Mouse (Mus musculus) stomach, embryonic 15.5 days (tissue): Measurements from ENCODE around the gene Rgs13. TPM values are rescaled to one million over a fixed set of nuclear protein-coding genes. Genes with fewer than 3 reads are reported as not detected.
"Not testable (repeated sequence)": the region's sequence is repeated elsewhere in the genome, so short reads cannot be mapped to it uniquely, and the experiment has no call there.

Experiments
- ATAC-seq: fragments of 200-750 bp; cut with Nextera tagmentation; 2 replicates; pipeline ENCODE4 v1.8.0; 2017; ENCODE audit warnings: low read depth, moderate number of reproducible peaks, moderate TSS enrichment; ENCODE audit not compliant: insufficient read depth, low FRiP score
- H3K27ac ChIP-seq: fragments of 300-500 bp; sonication (generic); 2 replicates; pipeline ENCODE4 v1.5.1; 2015; ENCODE audit warnings: mild to moderate bottlenecking, inconsistent platforms
- H3K27me3 ChIP-seq: fragments of 300-500 bp; sonication (generic); replicated peaks from 2 replicates; pipeline ENCODE4 v1.6.1; 2015; ENCODE audit warnings: inconsistent platforms
- H3K36me3 ChIP-seq: fragments of 300-500 bp; sonication (generic); 2 replicates; pipeline ENCODE4 v1.6.1; 2015; ENCODE audit warnings: inconsistent platforms
- H3K4me1 ChIP-seq: fragments of 300-500 bp; sonication (generic); 2 replicates; pipeline ENCODE4 v1.6.1; 2015; ENCODE audit warnings: inconsistent platforms
- H3K4me2 ChIP-seq: fragments of 300-500 bp; sonication (generic); 2 replicates; pipeline ENCODE4 v1.6.1; 2015; ENCODE audit warnings: mild to moderate bottlenecking, inconsistent platforms
- H3K4me3 ChIP-seq: fragments of 300-500 bp; sonication (generic); replicated peaks from 2 replicates; pipeline ENCODE4 v1.5.1; 2015; ENCODE audit warnings: inconsistent platforms
- H3K9ac ChIP-seq: fragments of 300-500 bp; sonication (generic); 2 replicates; pipeline ENCODE4 v1.6.1; 2015; ENCODE audit warnings: inconsistent platforms
- H3K9me3 ChIP-seq: fragments of 300-500 bp; sonication (generic); 2 replicates; pipeline ENCODE4 v1.6.1; 2016; ENCODE audit warnings: inconsistent platforms
- WGBS: fragments of 180-500 bp; shearing (Covaris S2); methylation state at CpG from one replicate; pipeline ENCODE4 v1.1.7; 2015; 5-methylcytosine and 5-hydroxymethylcytosine counted together
- polyA plus RNA-seq: library from polyadenylated mRNA; unstranded; fragments of >200 nt; fragmentation: Nextera tagmentation; extraction: Ambion mirVana; gene quantifications from 2 replicates; pipeline ENCODE4 v1.2.1, GENCODE M21; 2015

Rgs13 gene
- polyA plus RNA-seq, 1 experiment from 2014 or later = 0.12 TPM

DNA sequence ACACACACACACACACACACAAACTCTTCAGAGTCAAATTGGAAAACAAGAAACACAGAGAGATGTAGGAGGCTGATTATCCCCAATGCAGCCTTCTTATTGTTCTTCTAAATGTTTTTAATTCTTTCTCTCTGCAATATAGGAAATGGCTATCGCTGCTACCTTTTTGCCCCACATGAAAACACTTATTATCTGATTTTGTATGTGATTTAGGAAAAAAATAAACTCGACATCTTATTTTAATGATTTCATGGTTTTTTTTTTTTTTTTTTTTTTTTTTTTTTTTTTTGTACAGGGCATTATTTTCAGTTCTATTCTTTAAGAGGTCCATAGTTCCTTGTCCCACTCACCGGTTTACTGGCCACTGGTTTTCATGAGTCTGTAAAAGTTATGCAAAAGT lies 27.2 kb downstream of the Rgs13 start:
- Histone ChIP-seq H3K27ac (no peak overlapping the region), H3K9me3 (no peaks in the 10 kb centered on the region), H3K4me3 (no peak overlapping the region), H3K27me3 (no peaks in the 10 kb centered on the region), H3K36me3 (no peaks in the 10 kb centered on the region), H3K4me2 (no peak overlapping the region), H3K9ac (no peak overlapping the region), H3K4me1 (no peaks in the 10 kb centered on the region)
- 84% methylated on average over 3 of the region's 3 CpGs for WGBS
- ATAC-seq = no peak

DNA sequence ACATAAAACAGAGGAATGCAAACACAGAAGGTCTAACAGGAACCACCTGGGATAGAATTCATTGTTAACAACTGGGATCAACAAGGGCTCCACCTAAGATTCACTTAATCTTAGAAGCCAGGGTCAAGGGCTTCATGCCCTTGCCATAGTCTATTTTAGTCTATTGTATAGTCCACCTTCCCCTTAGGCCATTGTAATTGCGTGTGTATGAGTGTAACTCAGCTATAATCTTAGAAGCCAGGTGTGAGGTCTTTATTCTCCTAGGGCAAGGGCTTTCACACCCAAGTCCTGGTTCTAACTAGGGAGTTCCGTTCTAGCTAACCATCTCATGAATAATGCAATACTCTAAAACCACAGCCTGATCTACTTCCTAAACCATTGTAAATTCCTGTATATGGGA lies 35.8 kb downstream of the Rgs13 start:
- not testable (repeated sequence) for H3K4me3 ChIP-seq, H3K4me2 ChIP-seq, H3K27me3 ChIP-seq, H3K4me1 ChIP-seq, H3K27ac ChIP-seq, H3K9me3 ChIP-seq, H3K36me3 ChIP-seq, ATAC-seq, H3K9ac ChIP-seq
- WGBS = 77% methylated on average over 2 of the region's 2 CpGs

DNA sequence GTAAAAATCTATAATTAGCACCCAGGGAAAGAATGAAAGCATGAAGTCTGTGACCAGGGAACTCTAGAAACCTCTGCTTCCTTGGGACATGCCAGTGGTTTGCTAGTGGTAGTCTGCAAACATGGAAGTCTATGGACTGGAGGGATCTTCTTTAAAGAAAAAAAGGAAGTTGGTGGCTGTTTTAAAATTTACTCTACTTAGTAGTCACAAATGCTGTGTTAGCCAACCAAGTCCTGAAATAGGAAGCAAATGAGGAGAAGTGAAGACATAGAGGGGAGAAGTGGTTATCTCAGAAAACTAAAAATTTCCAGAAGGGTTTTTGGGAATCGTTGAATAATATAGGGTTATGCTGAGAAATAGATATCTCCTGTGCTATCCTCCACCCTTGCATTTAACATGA lies 37.3 kb downstream of the Rgs13 start:
- H3K4me1 ChIP-seq = no peaks in the 10 kb centered on the region
- ATAC-seq = no peak
- H3K36me3 ChIP-seq = no peaks in the 10 kb centered on the region
- H3K27ac ChIP-seq = no peak overlapping the region
- no peak overlapping the region for H3K4me2 ChIP-seq
- no peaks in the 10 kb centered on the region for H3K27me3 ChIP-seq
- H3K4me3 ChIP-seq = no peak overlapping the region
- WGBS = 91% methylated on average over 1 of the region's 1 CpGs
- no peak overlapping the region for H3K9ac ChIP-seq
- H3K9me3 ChIP-seq = no peaks in the 10 kb centered on the region

DNA sequence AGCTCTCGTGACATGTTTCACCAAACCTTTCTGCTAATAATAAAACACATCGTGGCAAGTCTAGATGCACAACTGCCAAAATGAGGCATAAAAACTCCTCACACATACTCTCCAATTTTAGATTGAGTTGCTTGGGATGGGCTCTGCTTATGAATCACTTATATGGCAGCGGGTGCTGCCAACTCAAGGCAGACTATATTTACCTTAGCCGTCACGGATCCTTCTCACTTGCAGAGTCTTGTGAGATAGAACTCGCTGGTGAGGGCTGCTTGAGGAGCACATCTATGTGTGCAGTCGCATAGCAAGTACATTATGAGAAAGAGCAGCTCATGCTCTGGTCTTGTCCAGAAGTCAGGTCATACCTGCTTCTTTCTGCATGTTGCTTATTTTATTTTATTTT lies 49.2 kb downstream of the Rgs13 start:
- no peaks in the 10 kb centered on the region for H3K36me3 ChIP-seq
- WGBS = 77% methylated on average over 7 of the region's 7 CpGs

DNA sequence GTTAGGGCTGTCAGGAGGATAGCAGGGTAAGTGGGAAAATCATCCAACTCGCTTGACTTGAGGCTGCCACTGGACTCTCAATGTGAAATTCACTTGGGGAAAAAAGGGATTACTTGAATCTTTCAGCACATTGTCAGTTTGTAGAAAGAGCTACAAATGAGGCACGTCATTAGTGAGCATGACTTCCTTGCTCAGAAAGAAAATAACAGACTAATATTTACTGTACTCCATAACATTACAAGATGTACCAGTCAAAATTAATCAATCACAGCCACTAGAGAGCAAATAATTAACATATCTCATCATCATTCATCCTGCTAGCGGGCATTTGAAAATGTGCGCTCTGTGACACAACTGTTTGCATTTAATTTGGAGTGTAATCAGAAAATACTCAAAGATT lies 57.1 kb downstream of the Rgs13 start:
- 75% methylated on average over 4 of the region's 4 CpGs for WGBS
- no peak overlapping the region for H3K4me3 ChIP-seq
- no peak for ATAC-seq
- no peak overlapping the region for H3K9ac ChIP-seq
- no peak overlapping the region for H3K27ac ChIP-seq
- no peaks in the 10 kb centered on the region for H3K36me3 ChIP-seq
- no peaks in the 10 kb centered on the region for H3K27me3 ChIP-seq
- H3K4me1 ChIP-seq = no peaks in the 10 kb centered on the region
- no peaks in the 10 kb centered on the region for H3K9me3 ChIP-seq
- no peak overlapping the region for H3K4me2 ChIP-seq

More for the DNA sequence above, 49.2 kb downstream of the Rgs13 start:
- H3K4me1 ChIP-seq = no peaks in the 10 kb centered on the region
- no peak overlapping the region for H3K4me3 ChIP-seq
- ATAC-seq = no peak
- no peak overlapping the region for H3K4me2 ChIP-seq
- no peaks in the 10 kb centered on the region for H3K9me3 ChIP-seq
- no peak overlapping the region for H3K27ac ChIP-seq
- H3K27me3 ChIP-seq = no peaks in the 10 kb centered on the region
- no peak overlapping the region for H3K9ac ChIP-seq

DNA sequence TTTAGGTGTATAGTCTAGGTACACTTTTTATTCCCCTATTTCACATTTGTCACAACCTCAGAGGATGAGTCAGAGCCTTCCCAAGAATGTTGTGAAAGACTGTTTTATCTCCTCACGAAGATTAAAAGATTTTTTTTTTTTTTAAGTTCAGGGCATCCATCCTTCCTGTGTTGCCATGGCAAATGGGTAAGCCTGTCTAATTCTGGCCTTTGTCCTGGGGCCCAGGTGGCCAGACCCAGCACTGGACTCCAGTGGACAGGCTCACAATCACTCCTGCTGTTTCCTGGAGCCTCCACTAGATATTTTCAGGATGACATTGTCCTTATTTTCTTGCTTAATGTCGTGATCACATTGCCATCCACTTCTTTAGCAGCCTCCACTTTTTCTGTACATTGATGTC lies 57.7 kb downstream of the Rgs13 start:
- Histone ChIP-seq H3K9ac (no peak overlapping the region), H3K36me3 (no peaks in the 10 kb centered on the region), H3K27me3 (no peaks in the 10 kb centered on the region), H3K4me1 (no peaks in the 10 kb centered on the region), H3K27ac (no peak overlapping the region), H3K4me3 (no peak overlapping the region), H3K9me3 (no peaks in the 10 kb centered on the region), H3K4me2 (no peak overlapping the region)
- 53% methylated on average over 2 of the region's 2 CpGs for WGBS
- no peak for ATAC-seq

DNA sequence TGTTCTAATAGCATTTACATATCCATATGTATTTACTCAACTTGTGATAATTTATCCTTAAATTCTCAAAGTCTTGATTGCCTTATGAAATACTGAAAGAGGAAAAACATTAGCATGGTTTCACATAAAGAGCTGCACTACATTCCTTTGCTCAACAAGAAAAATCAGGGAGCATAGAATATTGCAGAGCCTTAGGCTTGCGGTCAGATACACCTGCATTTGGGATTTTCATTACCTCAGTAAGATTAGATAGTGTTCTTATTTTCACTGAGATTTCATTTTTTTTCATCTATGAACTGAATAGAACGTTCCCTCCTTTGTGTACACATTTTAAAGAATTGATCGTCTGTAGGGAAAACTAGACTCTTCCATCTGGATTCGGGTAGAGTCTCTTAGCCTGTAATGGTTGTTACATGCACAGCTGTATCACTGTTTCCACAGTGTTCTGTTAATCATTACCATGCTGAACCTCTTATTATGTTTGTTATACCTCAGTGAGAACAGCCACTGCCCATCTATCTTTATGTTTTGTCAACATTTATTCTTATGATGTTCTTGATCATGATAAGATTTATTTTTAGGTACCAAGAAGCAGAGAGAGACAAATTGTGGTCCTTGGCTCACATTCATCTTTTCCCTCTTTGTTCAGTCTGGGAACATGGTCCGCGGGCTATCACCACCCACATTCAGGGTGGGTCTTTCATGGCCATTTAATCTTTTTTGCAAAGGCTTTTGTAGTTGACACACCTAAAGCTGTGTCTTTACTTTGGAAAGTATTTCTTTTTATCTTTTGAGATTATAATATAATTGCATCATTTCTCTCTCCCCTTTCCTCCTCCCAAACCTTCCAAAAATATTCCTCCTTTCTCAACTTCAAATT lies 61.1 kb downstream of the Rgs13 start:
- H3K36me3 ChIP-seq = no peaks in the 10 kb centered on the region
- no peak overlapping the region for H3K9ac ChIP-seq
- H3K4me2 ChIP-seq = no peak overlapping the region
- H3K27me3 ChIP-seq = no peaks in the 10 kb centered on the region
- H3K4me1 ChIP-seq = no peaks in the 10 kb centered on the region
- no peaks in the 10 kb centered on the region for H3K9me3 ChIP-seq
- no peak overlapping the region for H3K27ac ChIP-seq
- peak; percentile 89 for ATAC-seq
- H3K4me3 ChIP-seq = no peak overlapping the region
- WGBS = 62% methylated on average over 6 of the region's 6 CpGs

DNA sequence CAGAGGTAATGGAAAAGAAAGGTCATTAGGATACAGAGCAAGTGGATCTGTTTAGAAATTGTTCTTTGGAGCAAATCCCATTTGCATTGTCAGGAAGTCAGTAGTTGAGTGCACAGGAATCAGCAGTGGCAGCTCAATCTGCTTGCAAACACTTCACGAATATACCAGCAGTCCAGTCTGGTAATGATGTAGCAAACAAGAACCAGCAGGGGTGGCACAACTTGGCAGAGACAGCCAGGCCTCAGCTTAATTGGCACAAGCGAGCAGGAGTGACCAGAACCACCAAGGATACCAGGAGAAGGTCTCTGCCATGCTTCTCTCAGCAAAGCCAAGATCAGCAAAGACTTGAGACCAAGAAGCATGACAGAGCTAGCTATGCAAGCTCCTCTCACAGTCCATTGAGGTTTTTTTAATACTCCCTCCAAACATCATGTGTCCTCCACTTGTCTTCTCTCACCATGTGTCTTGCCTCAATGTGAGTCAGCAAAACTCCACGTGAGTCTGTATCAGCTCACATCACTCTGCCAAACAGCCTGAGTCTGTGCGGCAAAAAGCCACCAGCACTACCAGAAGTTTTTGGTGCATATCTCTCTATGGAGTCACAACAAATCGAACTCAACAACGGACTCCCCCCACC lies 63.6 kb downstream of the Rgs13 start:
- Histone ChIP-seq H3K36me3 (no peaks in the 10 kb centered on the region), H3K9me3 (no peaks in the 10 kb centered on the region), H3K9ac (no peak overlapping the region), H3K27me3 (no peaks in the 10 kb centered on the region), H3K4me2 (no peak overlapping the region), H3K4me1 (no peaks in the 10 kb centered on the region), H3K27ac (no peak overlapping the region), H3K4me3 (no peak overlapping the region)
- no peak for ATAC-seq
- 69% methylated on average over 6 of the region's 6 CpGs for WGBS

DNA sequence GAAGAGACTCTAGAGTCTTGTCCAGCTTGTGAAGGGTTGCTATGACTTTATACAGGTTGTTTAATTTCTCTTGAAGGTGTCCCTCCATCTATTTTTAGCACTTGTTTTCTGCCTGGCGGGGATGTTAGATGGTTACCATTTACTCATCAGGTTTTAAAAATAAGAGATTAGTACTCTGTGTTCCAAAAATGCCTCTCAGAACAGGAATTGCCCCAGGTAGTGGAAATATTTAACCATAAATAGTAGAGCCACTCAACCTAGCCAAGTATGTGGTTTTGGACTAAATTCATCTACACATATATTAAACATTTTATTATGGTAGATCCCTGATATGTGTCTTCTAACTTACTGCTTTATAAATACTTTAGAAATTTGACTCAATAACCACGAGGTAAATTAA lies 64.2 kb downstream of the Rgs13 start:
- ATAC-seq = no peak
- no peak overlapping the region for H3K9ac ChIP-seq
- no peak overlapping the region for H3K4me2 ChIP-seq
- H3K4me3 ChIP-seq = no peak overlapping the region
- no peaks in the 10 kb centered on the region for H3K9me3 ChIP-seq
- H3K36me3 ChIP-seq = no peaks in the 10 kb centered on the region
- no peaks in the 10 kb centered on the region for H3K27me3 ChIP-seq
- no peaks in the 10 kb centered on the region for H3K4me1 ChIP-seq
- 58% methylated on average over 2 of the region's 2 CpGs for WGBS
- no peak overlapping the region for H3K27ac ChIP-seq

DNA sequence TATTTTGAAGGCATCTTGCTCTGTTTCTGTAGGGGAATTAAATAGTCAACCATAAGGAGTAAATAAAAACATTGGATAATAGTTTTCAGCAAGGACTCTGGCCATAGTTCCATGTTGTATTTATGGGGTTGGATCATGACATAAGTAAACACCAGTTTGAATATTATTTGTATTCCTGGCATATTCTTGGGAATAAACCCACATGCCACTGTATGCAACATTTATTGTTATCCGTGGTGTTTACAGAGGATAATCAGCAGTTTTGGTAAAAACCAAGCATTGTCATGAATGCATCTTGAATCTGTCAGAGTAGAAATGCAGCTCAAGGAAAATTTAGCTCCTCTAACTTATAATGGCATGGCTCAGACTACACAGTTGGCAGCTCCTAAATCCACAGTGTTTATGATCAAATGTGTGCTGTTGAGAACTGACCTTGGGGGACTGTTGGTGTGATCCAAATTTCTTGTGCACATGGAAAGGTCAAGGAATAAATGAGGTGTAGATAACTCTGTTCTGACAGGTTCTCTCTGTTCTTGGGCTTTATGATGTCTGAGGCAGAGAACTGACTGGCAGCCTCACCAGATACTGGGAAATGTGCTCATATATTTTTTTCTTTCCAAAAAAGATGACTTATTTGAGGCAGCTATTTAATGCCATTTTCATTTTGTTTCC lies 78.4 kb downstream of the Rgs13 start:
- Histone ChIP-seq H3K4me2 (no peak overlapping the region), H3K27me3 (no peaks in the 10 kb centered on the region), H3K9me3 (no peaks in the 10 kb centered on the region), H3K4me1 (no peaks in the 10 kb centered on the region), H3K4me3 (no peak overlapping the region), H3K9ac (no peak overlapping the region), H3K36me3 (no peaks in the 10 kb centered on the region), H3K27ac (no peak overlapping the region)
- 63% methylated on average over 1 of the region's 1 CpGs for WGBS
- ATAC-seq = no peak

DNA sequence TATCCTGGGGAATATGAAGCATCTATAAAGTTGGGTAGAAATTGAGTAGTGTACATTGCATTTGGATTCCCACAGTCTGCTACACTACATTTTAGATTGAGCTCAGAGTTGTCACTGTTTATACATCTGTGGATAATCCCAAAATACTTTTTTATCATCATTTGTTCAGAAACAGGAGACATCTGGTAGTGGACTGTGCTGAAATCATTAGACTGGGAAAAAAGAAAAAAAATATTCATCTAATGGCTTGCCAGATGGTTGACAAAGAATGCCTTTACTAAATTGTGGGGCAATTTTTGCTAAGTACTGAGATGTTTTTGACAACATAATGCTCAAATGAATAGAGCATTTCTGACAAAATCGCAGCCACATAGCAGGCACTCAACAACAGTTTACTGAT lies 86.8 kb downstream of the Rgs13 start:
- no peaks in the 10 kb centered on the region for H3K9me3 ChIP-seq
- no peak overlapping the region for H3K27ac ChIP-seq
- H3K4me1 ChIP-seq = no peaks in the 10 kb centered on the region
- H3K4me2 ChIP-seq = no peak overlapping the region
- no peak overlapping the region for H3K4me3 ChIP-seq
- no peak for ATAC-seq
- no peak overlapping the region for H3K9ac ChIP-seq
- no peaks in the 10 kb centered on the region for H3K27me3 ChIP-seq
- 72% methylated on average over 1 of the region's 1 CpGs for WGBS
- H3K36me3 ChIP-seq = no peaks in the 10 kb centered on the region
